Mouse (Mus musculus): ENCODE results near the gene Mtmr1.
"Not testable (repeated sequence)": the region's sequence is repeated elsewhere in the genome, so short reads cannot be mapped to it uniquely, and the experiment has no call there.

The Mtmr1 gene

DNA sequence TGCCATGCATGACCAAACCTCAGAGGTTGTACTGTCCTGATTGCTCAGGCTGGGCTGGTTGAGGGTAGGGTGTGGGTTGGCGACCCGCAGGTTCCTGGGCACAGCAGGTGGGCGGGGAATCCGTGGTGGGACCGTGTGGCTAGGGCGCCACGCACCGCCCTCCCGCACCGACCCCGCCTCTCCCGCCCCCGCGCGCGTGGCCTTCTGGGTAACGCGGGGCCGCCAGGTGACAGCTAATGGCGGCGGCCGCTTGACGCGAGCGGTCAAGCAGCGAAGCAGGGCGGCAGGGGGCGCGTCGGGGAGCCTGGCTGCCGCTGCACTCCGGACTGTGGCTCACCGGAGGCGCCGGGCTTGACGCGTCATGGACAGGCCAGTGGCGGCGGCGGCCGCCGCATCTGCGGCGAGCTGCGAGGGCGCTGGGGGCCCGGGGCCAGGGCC, at the start of gene Mtmr1:
Gene Mtmr1, plus strand, starts transcription at position 207 of the 438 bp plus-strand sequence.
- DNase-seq: peak; percentile 83

- DNase-seq: peak; percentile 14
Observed at GRCm38 (mm10) chrX:71352033-71352432, 12.5 kb upstream of the Mtmr1 start.

DNA sequence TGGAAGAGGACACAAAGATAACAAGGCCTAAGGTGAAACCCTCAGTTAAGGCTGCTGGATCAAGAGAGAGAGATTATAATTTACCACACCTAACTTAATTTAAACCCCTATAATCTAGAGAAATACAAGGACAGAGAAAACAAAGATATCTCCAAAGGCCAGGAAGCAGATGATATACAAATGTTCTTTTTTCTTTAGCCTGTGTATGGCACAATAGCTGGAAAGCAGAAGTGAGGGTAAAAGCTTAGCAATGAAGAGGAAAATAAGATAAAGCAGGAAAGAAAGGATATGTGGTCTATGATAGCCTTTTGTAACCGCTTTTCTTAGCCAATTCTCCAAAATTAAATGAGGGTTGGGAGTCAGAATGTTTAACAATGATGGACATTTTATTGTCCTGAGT, 9.2 kb upstream of the Mtmr1 start:
- DNase-seq: no peak

DNA sequence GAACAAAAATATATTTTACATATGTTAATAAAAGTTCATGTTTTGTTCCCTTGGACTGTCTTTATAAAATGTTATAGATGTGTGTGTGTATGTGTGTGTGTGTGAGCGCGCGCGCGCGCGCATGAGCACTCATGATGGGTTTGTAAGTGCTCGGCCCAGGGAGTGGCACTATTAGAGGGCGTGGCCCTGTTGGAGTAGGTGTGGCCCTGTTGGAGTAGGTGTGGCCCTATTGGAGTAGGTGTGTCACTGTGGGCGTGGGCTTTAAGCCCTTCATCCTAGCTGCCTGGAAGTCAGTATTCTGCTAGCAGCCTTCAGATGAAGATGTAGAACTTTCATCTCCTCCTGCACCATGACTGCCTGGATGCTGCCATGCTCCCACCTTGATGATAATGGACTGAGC, 2.8 kb upstream of the Mtmr1 start:
- DNase-seq: not testable (repeated sequence)

DNA sequence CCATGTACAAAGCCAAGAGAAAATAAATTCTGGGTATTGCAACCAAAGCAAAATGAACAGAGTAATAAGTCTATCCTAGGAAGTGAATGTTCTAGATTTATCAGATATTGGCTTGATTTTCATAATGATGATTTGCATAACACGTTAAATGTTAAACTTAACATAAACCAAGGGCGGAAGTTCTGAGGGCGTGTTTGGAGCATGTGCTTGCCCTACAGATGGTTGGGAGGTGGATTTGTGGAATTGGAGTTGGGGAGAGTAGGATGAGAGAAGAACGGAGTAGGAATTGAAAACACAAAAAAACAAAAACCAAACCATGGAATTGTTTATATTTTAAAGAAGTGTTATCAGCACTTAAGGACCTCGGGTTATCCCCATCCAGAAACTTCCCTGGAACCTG, 498 bp upstream of the Mtmr1 start:
- DNase-seq: no peak

DNA sequence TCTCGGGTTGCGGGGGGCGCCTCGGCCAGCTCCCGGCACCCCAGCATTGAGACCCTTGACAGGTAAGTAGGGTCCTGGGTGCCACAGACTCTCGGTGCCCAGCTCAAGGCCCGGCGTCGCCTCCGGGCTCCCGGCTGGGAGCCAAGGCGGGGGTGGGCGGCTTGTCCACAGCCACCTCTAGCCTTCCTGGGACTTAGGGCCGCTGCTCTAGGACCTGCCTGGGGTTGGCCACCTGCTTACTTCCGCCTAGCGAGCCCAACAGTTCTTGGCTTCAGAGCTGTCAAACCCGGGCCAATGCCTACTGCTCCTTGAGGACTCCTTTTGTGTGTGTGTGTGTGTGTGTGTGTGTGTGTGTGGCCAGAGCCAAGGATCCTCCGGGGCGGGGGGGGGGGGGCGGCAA, 451 bp downstream of the Mtmr1 start:
- peak; percentile 35 for DNase-seq

DNA sequence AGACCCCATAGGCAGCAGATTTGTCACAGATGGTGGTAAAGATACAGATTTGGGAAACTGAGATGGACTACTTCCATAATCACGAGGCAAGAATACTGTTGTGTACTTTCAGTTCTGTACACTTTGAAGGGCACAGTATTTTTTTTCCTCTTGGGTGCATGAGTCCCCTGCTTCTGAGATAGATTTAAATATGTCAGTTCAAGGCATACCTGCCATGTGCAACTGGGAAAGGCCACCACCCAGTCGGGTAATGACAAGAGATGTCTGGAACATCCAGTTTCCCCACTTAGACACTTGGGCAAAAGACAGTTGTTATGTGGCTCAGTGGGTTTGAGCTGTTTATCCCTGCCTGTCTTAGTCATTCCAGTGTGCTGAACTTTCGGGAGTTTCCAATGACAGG, 950 bp downstream of the Mtmr1 start:
- no peak for DNase-seq

DNA sequence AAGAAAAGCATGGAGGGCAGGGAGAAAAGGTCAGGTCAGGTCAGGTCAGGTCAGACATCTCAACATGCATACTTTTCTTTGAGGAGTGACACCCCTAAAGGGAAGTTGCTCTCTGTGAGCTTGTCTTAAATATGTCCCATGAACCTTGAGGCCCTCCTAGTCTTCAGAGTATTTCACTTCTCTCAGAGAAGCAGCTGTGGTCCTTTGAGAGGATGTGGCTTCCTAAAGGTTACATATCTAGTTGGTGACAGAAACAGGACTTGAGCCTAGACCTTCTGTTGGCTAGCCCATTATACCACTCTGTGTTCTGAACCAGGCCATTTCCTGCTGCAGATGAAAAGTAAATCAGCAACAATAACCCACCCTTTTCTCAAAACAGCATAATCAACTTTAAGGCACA, 2.4 kb downstream of the Mtmr1 start:
- no peak for DNase-seq

DNA sequence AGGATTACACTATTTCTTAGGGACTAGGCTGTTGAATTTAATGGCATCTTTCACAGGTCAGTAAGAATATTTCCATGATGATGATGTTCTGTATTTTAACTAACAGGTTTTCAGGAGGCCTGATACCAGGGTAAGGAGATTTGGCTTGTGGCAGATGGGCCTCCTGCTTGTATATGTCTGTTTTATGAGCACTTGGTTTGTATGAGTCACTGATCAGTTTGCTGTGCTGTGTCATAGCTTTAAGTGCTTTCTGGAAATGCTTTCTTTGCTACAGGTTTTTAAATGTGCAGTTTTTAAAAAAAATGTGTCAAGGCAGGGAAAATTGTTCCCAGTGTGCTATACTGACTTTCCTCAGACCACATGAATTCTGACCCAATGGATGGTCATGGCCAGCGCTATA, 12.2 kb downstream of the Mtmr1 start:
- DNase-seq: no peak

- DNase-seq: no peak
Observed at GRCm38 (mm10) chrX:71378435-71378834, 13.9 kb downstream of the Mtmr1 start.

DNA sequence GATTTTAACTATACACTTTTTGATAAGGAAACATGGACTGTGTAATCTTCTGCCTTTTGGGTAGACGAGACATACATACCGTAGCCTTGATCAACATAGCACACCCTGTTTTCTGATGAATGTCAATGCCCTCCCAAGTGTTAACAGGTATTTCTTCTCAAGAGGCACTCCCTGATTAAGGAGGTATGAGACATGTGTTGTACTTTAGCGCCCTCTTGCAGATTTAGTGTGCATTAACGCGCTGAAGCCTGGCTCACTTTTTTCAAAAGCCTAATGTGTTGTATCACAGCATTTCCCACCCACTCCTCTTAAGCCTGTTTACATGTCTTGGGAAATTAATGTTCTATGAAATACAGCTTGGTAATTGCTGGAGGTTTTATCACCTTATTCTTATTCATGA, 17.0 kb downstream of the Mtmr1 start:
- peak; percentile 39 for DNase-seq

DNA sequence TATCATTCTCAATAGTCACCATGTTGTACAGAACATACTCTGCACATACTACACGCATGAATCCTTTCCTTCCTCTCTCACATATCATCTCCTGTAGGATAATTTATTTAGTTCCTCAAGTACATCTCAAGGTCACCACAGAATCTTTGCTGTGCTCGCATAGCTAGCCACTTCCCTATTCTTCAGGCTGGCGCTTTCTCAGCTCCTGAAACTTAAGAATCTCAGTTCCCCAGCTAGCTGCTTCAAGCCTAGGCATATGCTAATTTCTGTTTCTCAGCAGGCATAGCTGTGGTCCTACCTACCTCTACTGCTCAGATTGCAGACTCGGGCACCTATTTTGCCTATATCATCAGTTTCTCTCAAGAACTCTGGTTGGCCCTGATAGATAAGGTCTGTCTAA, 31.8 kb downstream of the Mtmr1 start:
- no peak for DNase-seq

- DNase-seq: no peak
Observed at GRCm38 (mm10) chrX:71406290-71406689, 41.7 kb downstream of the Mtmr1 start.

DNA sequence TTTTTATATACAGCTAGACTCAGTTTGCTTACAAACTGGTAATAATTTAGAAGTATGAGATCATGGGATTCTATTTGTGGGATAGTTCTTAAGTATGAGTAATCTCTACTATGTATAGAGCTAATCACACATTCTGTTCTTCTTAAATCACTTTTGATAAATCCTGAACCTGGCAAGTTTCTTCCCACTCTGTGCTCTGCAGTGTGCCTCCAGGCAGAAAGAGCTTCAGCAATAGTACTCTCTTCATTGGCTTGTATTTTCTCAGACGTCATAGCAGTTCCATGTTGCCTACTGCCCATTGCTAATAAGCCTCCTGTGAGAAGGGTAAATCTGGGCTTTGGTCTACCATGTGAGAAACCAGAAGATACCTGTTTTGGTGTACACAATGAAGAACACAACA, 43.8 kb downstream of the Mtmr1 start:
- DNase-seq: no peak

DNA sequence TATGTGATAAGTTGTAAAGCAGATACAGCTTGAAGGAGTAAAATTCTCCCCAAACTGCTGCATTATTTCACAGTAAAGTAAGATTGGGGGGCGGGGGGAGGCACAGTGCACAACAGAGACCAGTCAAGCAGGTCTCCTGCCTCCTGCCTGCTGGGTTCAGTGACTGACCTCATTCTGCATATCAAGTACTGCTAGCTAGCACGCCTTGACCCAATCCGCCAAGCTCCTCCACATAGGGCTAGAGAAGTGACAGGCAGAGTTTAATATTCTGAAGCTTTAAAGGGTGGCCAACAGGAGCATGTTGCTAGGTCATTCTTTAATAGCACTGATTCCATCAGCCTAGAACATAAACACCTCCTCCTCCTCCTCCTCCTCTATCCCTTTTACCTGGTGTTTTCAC, 48.2 kb downstream of the Mtmr1 start:
- no peak for DNase-seq

DNA sequence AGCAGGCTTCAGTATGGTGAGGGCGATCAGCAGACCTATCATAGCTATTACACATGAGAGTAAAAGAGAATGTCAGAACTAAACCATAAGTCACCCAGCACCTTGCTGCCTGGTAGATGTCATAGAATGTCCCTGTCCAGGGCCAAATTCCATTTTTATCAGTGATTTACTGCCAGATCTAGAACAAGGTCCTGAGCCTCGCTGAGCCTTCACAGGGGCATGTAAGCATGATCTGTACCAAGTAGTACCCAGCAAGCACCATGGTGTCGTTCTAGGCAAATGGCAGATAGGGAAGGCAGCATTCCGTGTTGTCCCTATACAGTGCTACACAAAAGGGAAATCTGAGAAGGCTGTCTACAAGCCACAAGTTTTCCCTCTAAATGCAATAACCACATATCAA, 49.1 kb downstream of the Mtmr1 start:
- no peak for DNase-seq

- peak; percentile 19 for DNase-seq
Observed at GRCm38 (mm10) chrX:71424852-71425251, 60.3 kb downstream of the Mtmr1 start.

- peak; percentile 91 for DNase-seq
Observed at GRCm38 (mm10) chrX:71425746-71426519, 61.4 kb downstream of the Mtmr1 start.

- DNase-seq: no peak
Observed at GRCm38 (mm10) chrX:71427491-71427890, 62.9 kb downstream of the Mtmr1 start.

DNA sequence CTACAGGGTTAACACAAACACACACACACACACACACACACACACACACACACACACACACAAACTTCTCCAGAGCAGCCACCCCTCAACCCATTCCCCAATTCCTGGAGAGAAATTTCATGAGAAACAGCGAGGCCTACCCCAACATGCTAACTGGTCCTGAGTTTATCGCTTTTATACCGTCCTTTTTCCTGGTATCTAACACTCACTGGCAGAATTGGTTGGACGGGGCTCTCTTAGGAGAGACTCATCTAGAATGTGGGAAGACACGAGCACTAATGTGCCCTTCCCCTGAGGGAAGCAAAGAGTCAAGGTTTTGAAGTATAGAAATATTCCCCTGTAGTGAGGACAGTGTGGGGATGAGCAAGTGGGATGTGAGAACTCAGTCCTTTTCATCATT, 66.3 kb downstream of the Mtmr1 start:
- no peak for DNase-seq

GRCm38 (mm10) chrX:71434448-71434847, 69.9 kb downstream of the Mtmr1 start:
- DNase-seq: no peak

GRCm38 (mm10) chrX:71434860-71435259, 70.3 kb downstream of the Mtmr1 start:
- DNase-seq: no peak

- no peak for DNase-seq
Observed at GRCm38 (mm10) chrX:71435542-71435941, 71.0 kb downstream of the Mtmr1 start.

DNA sequence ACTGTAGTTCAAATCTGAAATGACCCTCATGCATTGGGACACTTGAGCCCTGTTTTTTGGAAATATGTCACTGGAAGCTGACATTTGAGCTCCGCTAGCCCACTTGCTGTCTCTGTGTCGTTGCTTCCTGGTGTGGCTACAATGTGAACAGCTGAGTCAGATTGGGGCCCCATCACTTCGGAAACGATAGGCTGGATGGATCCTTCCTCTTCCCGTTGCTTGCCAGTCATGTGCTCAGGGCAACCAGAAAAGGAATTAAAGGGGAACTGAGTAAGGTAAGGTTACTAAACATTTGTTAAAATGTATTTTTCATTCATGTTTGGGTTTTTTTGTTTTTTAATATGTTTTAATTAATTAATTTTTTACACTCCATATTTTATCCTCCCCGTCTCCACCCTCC, 74.9 kb downstream of the Mtmr1 start:
- DNase-seq: no peak

DNA sequence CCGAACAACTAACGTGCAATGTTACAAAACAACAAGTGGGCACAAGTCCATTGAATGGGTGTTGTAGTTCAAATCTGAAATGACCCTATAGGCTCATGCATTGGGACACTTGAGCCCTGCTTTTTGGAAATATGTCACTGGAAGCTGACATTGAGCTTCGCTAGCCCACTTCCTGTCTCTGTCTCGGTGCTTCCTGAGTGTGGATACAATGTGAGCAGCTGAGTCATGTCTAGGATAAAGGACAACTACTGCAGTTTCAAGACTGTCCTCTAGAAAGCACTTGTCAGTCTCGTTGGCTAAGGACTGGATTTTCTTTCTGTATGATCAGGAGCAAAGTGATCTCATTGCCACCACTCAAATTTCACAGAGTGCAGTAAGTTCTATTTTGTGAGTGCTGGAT, 78.4 kb downstream of the Mtmr1 start:
- no peak for DNase-seq
